Mouse (Mus musculus) urinary bladder, postnatal 36 days (tissue): Measurements from ENCODE around the gene Gm4881.
A peak's percentile ranks its signal among the peaks of the same experiment; 100 is the strongest.
"Not testable (repeated sequence)": the region's sequence is repeated elsewhere in the genome, so short reads cannot be mapped to it uniquely, and the experiment has no call there.

ENCODE experiments used
- DNase-seq, 2 experiments: peaks; one replicate each; pipeline ENCODE4 v3.0.0; 2022; ENCODE audit warnings: low spot score in 2 of 2, mixed read lengths in 1 of 2

Gm4881 gene

GRCm38 (mm10) chr7:24896269-24896668 lies 48.0 kb downstream of the Gm4881 start:
- no peak for DNase-seq

- not testable (repeated sequence) for DNase-seq
Observed at GRCm38 (mm10) chr7:24895749-24896148, 48.5 kb downstream of the Gm4881 start.

GRCm38 (mm10) chr7:24892125-24892583 lies 52.1 kb downstream of the Gm4881 start:
- no peak for DNase-seq

GRCm38 (mm10) chr7:24891241-24892124 lies 52.8 kb downstream of the Gm4881 start:
- no peak for DNase-seq

- DNase-seq = peak; percentile 59 to 69
Observed at GRCm38 (mm10) chr7:24890281-24891216, 53.7 kb downstream of the Gm4881 start.

GRCm38 (mm10) chr7:24889431-24890220 lies 54.7 kb downstream of the Gm4881 start:
- no peak for DNase-seq

- DNase-seq = no peak
Observed at GRCm38 (mm10) chr7:24887096-24887495, 57.2 kb downstream of the Gm4881 start.

GRCm38 (mm10) chr7:24886308-24886633 lies 58.0 kb downstream of the Gm4881 start:
- peak in 1 of 2 experiments; percentile 33 for DNase-seq

- DNase-seq = no peak
Observed at GRCm38 (mm10) chr7:24885468-24886307, 58.6 kb downstream of the Gm4881 start.

- peak in 1 of 2 experiments; percentile 22 for DNase-seq
Observed at GRCm38 (mm10) chr7:24884693-24885291, 59.5 kb downstream of the Gm4881 start.

- peak; percentile 99 for DNase-seq
Observed at GRCm38 (mm10) chr7:24883896-24884692, 60.2 kb downstream of the Gm4881 start, which contains the start of gene Rps19. TSS of gene Rps19 (plus strand) at chr7:24884371.

GRCm38 (mm10) chr7:24882416-24883199 lies 61.7 kb downstream of the Gm4881 start:
- DNase-seq = no peak

- no peak for DNase-seq
Observed at GRCm38 (mm10) chr7:24879620-24880019, 64.7 kb downstream of the Gm4881 start.

- DNase-seq = no peak
Observed at GRCm38 (mm10) chr7:24877588-24877987, 66.7 kb downstream of the Gm4881 start.
